Mouse (Mus musculus): ENCODE measurements around the gene Gm11115.

Gene Gm11115

DNA sequence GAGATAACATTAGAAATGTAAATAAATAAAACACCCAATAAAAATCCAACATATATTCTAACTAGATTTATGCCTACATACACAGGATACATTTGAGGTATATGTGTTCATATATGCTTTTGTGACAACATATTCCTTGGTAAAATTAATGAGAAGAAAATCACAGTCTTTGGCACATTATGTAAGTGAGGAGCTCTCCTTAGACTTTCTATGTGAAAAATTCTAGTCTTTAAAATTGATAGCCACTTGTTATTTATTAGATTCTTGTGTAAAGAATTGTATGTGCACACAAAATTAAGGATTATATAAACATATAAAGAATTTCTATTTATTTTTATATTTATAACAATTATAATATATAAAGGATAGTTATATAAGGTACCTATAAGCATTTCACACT, at the start of gene Gm11115:
Gm11115 (minus strand) TSS at position 101 of the 400 bp plus-strand sequence.
- DNase-seq (ENCODE audit: low read depth, low spot score): no peak

DNA sequence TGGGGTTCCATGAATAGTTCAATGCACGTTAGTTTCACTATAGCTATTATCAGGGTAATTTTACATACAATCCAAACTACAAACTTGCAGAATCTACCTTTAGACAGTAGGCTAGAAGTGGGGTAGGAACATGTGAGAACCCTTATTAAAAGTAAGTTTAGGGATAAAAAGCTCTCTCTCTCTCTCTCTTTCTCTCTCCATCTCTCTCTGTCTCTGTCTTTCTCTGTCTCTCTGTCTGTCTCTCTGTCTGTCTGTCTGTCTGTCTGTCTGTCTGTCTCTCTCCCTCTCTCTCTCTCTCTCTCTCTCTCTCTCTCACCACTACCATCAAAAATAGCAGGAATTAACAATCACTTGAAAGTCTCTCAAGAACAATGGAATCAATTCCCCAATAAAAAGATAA, 42.5 kb downstream of the Gm11115 start, which contains the start of gene Gm11116:
Gm11116 (minus strand) TSS at position 101 of the 400 bp plus-strand sequence.
- no peak for DNase-seq (ENCODE audit: low read depth, low spot score)
